Mouse (Mus musculus) intestine, embryonic 15.5 days (tissue): ENCODE results near the gene Ate1. TPM values are rescaled to one million over a fixed set of nuclear protein-coding genes. Genes with fewer than 3 reads are reported as not detected.
"Not testable (repeated sequence)": the region's sequence is repeated elsewhere in the genome, so short reads cannot be mapped to it uniquely, and the experiment has no call there.

ENCODE experiments used
- ATAC-seq: fragments of 200-750 bp; cut with Nextera tagmentation; 2 replicates; pipeline ENCODE4 v1.8.0; 2017; ENCODE audit warnings: moderate TSS enrichment, moderate library complexity
- H3K27ac ChIP-seq: fragments of 300-500 bp; sonication (generic); 2 replicates; pipeline ENCODE4 v1.5.1; 2015; ENCODE audit warnings: mild to moderate bottlenecking, inconsistent platforms
- H3K27me3 ChIP-seq: fragments of 300-500 bp; sonication (generic); replicated peaks from 2 replicates; pipeline ENCODE4 v1.6.1; 2015; ENCODE audit warnings: inconsistent platforms
- H3K36me3 ChIP-seq: fragments of 300-500 bp; sonication (generic); 2 replicates; pipeline ENCODE4 v1.6.1; 2015; ENCODE audit warnings: inconsistent platforms
- H3K4me1 ChIP-seq: fragments of 300-500 bp; sonication (generic); replicated peaks from 2 replicates; pipeline ENCODE4 v1.6.1; 2015; ENCODE audit warnings: inconsistent platforms
- H3K4me2 ChIP-seq: fragments of 300-500 bp; sonication (generic); replicated peaks from 2 replicates; pipeline ENCODE4 v1.6.1; 2015; ENCODE audit warnings: mild to moderate bottlenecking, inconsistent platforms
- H3K4me3 ChIP-seq: fragments of 300-500 bp; sonication (generic); replicated peaks from 2 replicates; pipeline ENCODE4 v1.5.1; 2015; ENCODE audit warnings: inconsistent platforms
- H3K9ac ChIP-seq: fragments of 300-500 bp; sonication (generic); 2 replicates; pipeline ENCODE4 v1.6.1; 2015; ENCODE audit warnings: inconsistent platforms
- H3K9me3 ChIP-seq: fragments of 300-500 bp; sonication (generic); 2 replicates; pipeline ENCODE4 v1.6.1; 2016; ENCODE audit warnings: inconsistent platforms
- WGBS: fragments of 180-500 bp; shearing (Covaris S2); methylation state at CpG from one replicate; pipeline ENCODE4 v1.1.7; 2015; 5-methylcytosine and 5-hydroxymethylcytosine counted together
- polyA plus RNA-seq: library from polyadenylated mRNA; unstranded; fragments of >200 nt; fragmentation: Nextera tagmentation; extraction: Ambion mirVana; gene quantifications from 2 replicates; pipeline ENCODE4 v1.2.1, GENCODE M21; 2015

Gene Ate1
- polyA plus RNA-seq, 1 experiment from 2014 or later = 57.5 TPM

GRCm38 (mm10) chr7:130546421-130546790 is 26.2 kb upstream of the Ate1 start:
- Histone ChIP-seq H3K9ac (peak overlapping the region; percentile 99), H3K27ac (peak overlapping the region; percentile 100), H3K27me3 (no peaks in the 10 kb centered on the region), H3K4me3 (peak overlapping the region; percentile 98), H3K9me3 (no peaks in the 10 kb centered on the region), H3K4me1 (0 out of 2 replicates have a peak, but pooled peaks cover 3% of the 10 kb centered on the region), H3K4me2 (peak overlapping the region; percentile 76), H3K36me3 (peaks cover 8% of the 10 kb centered on the region)
- WGBS = 2% methylated on average over 7 of the region's 7 CpGs
- no peak for ATAC-seq

- peak overlapping the region; percentile 99 for H3K9ac ChIP-seq
- peaks cover 8% of the 10 kb centered on the region for H3K36me3 ChIP-seq
- peak overlapping the region; percentile 98 for H3K4me3 ChIP-seq
- H3K9me3 ChIP-seq = no peaks in the 10 kb centered on the region
- peak overlapping the region; percentile 76 for H3K4me2 ChIP-seq
- H3K4me1 ChIP-seq = 0 out of 2 replicates have a peak, but pooled peaks cover 3% of the 10 kb centered on the region
- ATAC-seq = no peak
- no peaks in the 10 kb centered on the region for H3K27me3 ChIP-seq
- H3K27ac ChIP-seq = peak overlapping the region; percentile 100
- 45% methylated on average over 3 of the region's 3 CpGs for WGBS
These were observed 25.7 kb upstream of the Ate1 start for GRCm38 (mm10) chr7:130545893-130546292.

- H3K9me3 ChIP-seq = no peaks in the 10 kb centered on the region
- no peaks in the 10 kb centered on the region for H3K27me3 ChIP-seq
- ATAC-seq = no peak
- H3K36me3 ChIP-seq = peaks cover 8% of the 10 kb centered on the region
- 83% methylated on average over 5 of the region's 5 CpGs for WGBS
- 0 out of 2 replicates have a peak, but pooled peaks cover 3% of the 10 kb centered on the region for H3K4me1 ChIP-seq
- H3K4me3 ChIP-seq = no peak overlapping the region
- no peak overlapping the region for H3K9ac ChIP-seq
- peak overlapping the region; percentile 76; the same call in 1 of the 2 replicates for H3K4me2 ChIP-seq
- H3K27ac ChIP-seq = no peak overlapping the region
These were observed 25.2 kb upstream of the Ate1 start for GRCm38 (mm10) chr7:130545401-130545800.

- H3K27me3 ChIP-seq = no peaks in the 10 kb centered on the region
- H3K9me3 ChIP-seq = no peaks in the 10 kb centered on the region
- no peak overlapping the region for H3K9ac ChIP-seq
- 90% methylated on average over 4 of the region's 4 CpGs for WGBS
- H3K4me1 ChIP-seq = 0 out of 2 replicates have a peak, but pooled peaks cover 3% of the 10 kb centered on the region
- no peak overlapping the region for H3K4me3 ChIP-seq
- H3K36me3 ChIP-seq = peaks cover 21% of the 10 kb centered on the region
- no peak for ATAC-seq
- no peak overlapping the region for H3K4me2 ChIP-seq
- H3K27ac ChIP-seq = no peak overlapping the region
These were observed 23.0 kb upstream of the Ate1 start for GRCm38 (mm10) chr7:130543181-130543580.

GRCm38 (mm10) chr7:130540176-130540575 is 20.0 kb upstream of the Ate1 start:
- WGBS = 89% methylated on average over 7 of the region's 7 CpGs
- ATAC-seq = no peak
- no peak overlapping the region for H3K9ac ChIP-seq
- no peak overlapping the region for H3K4me2 ChIP-seq
- H3K4me3 ChIP-seq = no peak overlapping the region
- no peaks in the 10 kb centered on the region for H3K4me1 ChIP-seq
- no peaks in the 10 kb centered on the region for H3K9me3 ChIP-seq
- peaks cover 31% of the 10 kb centered on the region for H3K36me3 ChIP-seq
- H3K27ac ChIP-seq = no peak overlapping the region
- H3K27me3 ChIP-seq = no peaks in the 10 kb centered on the region

GRCm38 (mm10) chr7:130537068-130537467 is 16.9 kb upstream of the Ate1 start:
- H3K27me3 ChIP-seq = no peaks in the 10 kb centered on the region
- no peak overlapping the region for H3K4me3 ChIP-seq
- no peak for ATAC-seq
- H3K36me3 ChIP-seq = peaks cover 28% of the 10 kb centered on the region
- H3K4me1 ChIP-seq = no peaks in the 10 kb centered on the region
- no peak overlapping the region for H3K4me2 ChIP-seq
- no peaks in the 10 kb centered on the region for H3K9me3 ChIP-seq
- H3K27ac ChIP-seq = no peak overlapping the region
- H3K9ac ChIP-seq = no peak overlapping the region
- 76% methylated on average over 4 of the region's 4 CpGs for WGBS

GRCm38 (mm10) chr7:130535174-130535573 is 15.0 kb upstream of the Ate1 start:
- ATAC-seq = no peak
- H3K9ac ChIP-seq = no peak overlapping the region
- H3K4me2 ChIP-seq = no peak overlapping the region
- H3K27ac ChIP-seq = no peak overlapping the region
- WGBS = 84% methylated on average over 4 of the region's 4 CpGs
- no peak overlapping the region for H3K4me3 ChIP-seq
- H3K4me1 ChIP-seq = no peaks in the 10 kb centered on the region
- no peaks in the 10 kb centered on the region for H3K9me3 ChIP-seq
- H3K36me3 ChIP-seq = peaks cover 31% of the 10 kb centered on the region
- no peaks in the 10 kb centered on the region for H3K27me3 ChIP-seq

- Histone ChIP-seq H3K36me3 (peaks cover 22% of the 10 kb centered on the region), H3K4me2 (no peak overlapping the region), H3K4me1 (no peaks in the 10 kb centered on the region), H3K9me3 (no peaks in the 10 kb centered on the region), H3K4me3 (no peak overlapping the region), H3K27ac (no peak overlapping the region), H3K9ac (no peak overlapping the region), H3K27me3 (no peaks in the 10 kb centered on the region)
- peak; percentile 77 for ATAC-seq
- WGBS = 50% methylated on average over 25 of the region's 25 CpGs
These were observed 13.4 kb upstream of the Ate1 start for GRCm38 (mm10) chr7:130533316-130534260.

GRCm38 (mm10) chr7:130531138-130531537 is 11.0 kb upstream of the Ate1 start:
- not testable (repeated sequence) for H3K27ac ChIP-seq, H3K27me3 ChIP-seq, H3K9me3 ChIP-seq, H3K9ac ChIP-seq, H3K4me3 ChIP-seq, H3K4me1 ChIP-seq, H3K4me2 ChIP-seq, ATAC-seq
- 93% methylated on average over 15 of the region's 15 CpGs for WGBS
- peaks cover 17% of the 10 kb centered on the region for H3K36me3 ChIP-seq

GRCm38 (mm10) chr7:130527306-130527705 is 7.1 kb upstream of the Ate1 start:
- no peak overlapping the region for H3K9ac ChIP-seq
- H3K4me2 ChIP-seq = no peak overlapping the region
- H3K9me3 ChIP-seq = no peaks in the 10 kb centered on the region
- no peak overlapping the region for H3K4me3 ChIP-seq
- H3K4me1 ChIP-seq = no peaks in the 10 kb centered on the region
- peak overlapping the region; percentile 36; the same call in 1 of the 2 replicates for H3K27ac ChIP-seq
- 0 out of 2 replicates have a peak, but pooled peaks have one; percentile 15 for ATAC-seq
- WGBS = 61% methylated on average over 9 of the region's 9 CpGs
- peaks cover 6% of the 10 kb centered on the region for H3K36me3 ChIP-seq
- no peaks in the 10 kb centered on the region for H3K27me3 ChIP-seq

GRCm38 (mm10) chr7:130523451-130523850 is 3.3 kb upstream of the Ate1 start:
- Histone ChIP-seq H3K9me3 (no peaks in the 10 kb centered on the region), H3K27ac (no peak overlapping the region), H3K4me3 (no peak overlapping the region), H3K27me3 (no peaks in the 10 kb centered on the region), H3K36me3 (no peaks in the 10 kb centered on the region), H3K9ac (no peak overlapping the region), H3K4me1 (peaks cover 5% of the 10 kb centered on the region), H3K4me2 (no peak overlapping the region)
- ATAC-seq = no peak
- 88% methylated on average over 8 of the region's 8 CpGs for WGBS

- H3K27me3 ChIP-seq = no peaks in the 10 kb centered on the region
- WGBS = 81% methylated on average over 14 of the region's 14 CpGs
- H3K4me3 ChIP-seq = no peak overlapping the region
- no peaks in the 10 kb centered on the region for H3K36me3 ChIP-seq
- H3K9ac ChIP-seq = no peak overlapping the region
- H3K4me1 ChIP-seq = peaks cover 5% of the 10 kb centered on the region
- H3K9me3 ChIP-seq = no peaks in the 10 kb centered on the region
- no peak for ATAC-seq
- peak overlapping the region; percentile 95; the same call in 1 of the 2 replicates for H3K27ac ChIP-seq
- no peak overlapping the region for H3K4me2 ChIP-seq
These were observed 748 bp upstream of the Ate1 start for GRCm38 (mm10) chr7:130520812-130521422.
